Mouse (Mus musculus): ENCODE data around the gene Steap4.
"Not testable (repeated sequence)": the region's sequence is repeated elsewhere in the genome, so short reads cannot be mapped to it uniquely, and the experiment has no call there.

The Steap4 gene

DNA sequence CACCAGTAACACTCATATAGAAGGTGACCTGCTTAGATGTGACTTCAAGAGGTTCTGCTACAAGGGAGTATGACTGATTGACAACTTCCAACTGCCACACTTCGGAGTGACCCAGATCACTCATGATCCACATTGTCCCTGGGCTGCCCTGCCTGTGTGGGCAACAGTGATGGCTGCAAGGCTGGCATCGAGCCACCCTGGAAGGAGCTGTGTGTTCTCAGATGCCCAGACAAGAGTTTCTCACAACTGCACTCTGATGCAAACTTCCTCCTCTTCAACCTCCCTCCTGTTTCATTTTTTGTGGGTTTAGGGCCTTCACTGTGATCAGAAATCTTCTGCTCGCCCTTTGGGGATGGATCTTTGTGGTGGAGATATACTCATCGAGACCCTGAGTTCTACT lies 28.2 kb downstream of the Steap4 start:
- DNase-seq (ENCODE audit: low read depth), result no peak

GRCm38 (mm10) chr5:7991631-7992030 lies 31.4 kb downstream of the Steap4 start:
- not testable (repeated sequence) for DNase-seq (ENCODE audit: low read depth)

GRCm38 (mm10) chr5:7993766-7994165 lies 33.5 kb downstream of the Steap4 start:
- DNase-seq (ENCODE audit: low read depth), result no peak

DNA sequence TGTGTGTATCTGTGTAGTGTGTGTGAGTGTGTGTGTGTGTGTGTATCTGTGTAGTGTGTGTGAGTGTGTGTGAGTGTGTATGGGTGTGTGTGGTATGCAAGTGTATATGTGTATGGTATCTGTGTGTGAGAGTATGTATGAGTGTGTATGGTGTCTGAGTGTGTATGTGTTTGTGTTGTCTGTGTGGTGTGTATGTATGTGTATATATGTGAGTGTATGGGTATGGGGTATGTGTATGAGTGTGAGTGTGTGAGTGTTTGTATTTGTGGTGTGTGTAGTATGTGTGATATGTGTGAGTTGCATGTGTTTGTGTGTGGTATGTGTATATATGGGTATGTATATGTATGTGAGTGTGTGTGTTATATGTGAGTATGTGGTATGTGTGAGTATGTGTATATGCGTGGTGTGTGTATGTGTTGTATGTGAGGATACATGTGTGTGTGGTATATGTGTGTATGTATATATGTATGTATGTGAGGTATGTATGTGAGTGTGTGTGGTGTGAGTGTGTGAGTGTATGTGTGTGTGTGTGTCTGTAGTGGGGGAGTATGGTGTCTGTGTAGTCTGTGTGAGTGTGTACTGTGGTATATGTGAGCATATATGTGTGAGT lies 35.1 kb downstream of the Steap4 start:
- no peak for DNase-seq (ENCODE audit: low read depth)

- peak; percentile 4 for DNase-seq (ENCODE audit: low read depth)
Measured at GRCm38 (mm10) chr5:7996401-7997044, 36.3 kb downstream of the Steap4 start.

- DNase-seq (ENCODE audit: low read depth), result no peak
Measured at GRCm38 (mm10) chr5:7997086-7997485, 36.8 kb downstream of the Steap4 start.

- DNase-seq (ENCODE audit: low read depth), result no peak
Measured at GRCm38 (mm10) chr5:8000466-8000865, 40.2 kb downstream of the Steap4 start.

DNA sequence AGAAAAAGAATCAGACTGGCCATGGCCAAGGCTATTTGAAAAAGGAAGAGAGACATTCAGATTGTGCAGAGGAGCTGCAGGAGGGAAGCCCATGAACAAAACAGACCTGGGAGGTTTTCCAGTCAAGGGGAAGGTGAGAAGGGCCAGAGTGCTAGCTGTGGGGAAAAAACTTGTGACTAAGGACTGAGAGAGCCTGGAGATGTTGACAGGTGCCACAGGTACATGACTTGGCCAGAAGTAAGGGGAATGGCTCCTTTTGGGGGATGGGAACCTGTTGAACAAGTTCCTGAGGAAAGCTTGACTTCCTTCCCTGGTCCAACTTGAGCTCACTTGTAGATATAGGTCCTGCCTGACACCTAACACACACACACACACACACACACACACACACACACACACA lies 42.6 kb downstream of the Steap4 start:
- DNase-seq (ENCODE audit: low read depth), result no peak

DNA sequence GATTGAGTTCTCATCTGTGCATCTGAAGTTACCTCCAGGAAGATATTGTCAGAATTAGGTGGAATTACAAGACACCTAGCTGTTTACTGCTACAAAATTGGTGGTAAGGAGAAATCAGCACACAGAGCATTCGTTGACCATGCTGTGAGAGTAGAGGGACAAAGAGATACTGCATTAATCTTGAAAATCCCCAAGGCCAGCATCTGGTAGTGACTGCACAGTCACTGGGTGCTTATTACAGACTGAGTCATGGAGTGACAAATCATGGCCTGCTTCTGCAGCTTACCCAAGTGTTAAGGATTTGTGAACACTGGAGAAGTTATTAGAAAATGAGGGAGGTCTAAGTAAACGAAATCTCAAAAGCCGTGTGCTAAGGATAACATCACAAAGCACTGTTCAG lies 53.0 kb downstream of the Steap4 start:
- no peak for DNase-seq (ENCODE audit: low read depth)
